Mouse (Mus musculus) adrenal gland, adult 2 months (tissue): Measurements from ENCODE around the gene Ptpn12. TPM values are rescaled to one million over a fixed set of nuclear protein-coding genes. Genes with fewer than 3 reads are reported as not detected.
A peak's percentile ranks its signal among the peaks of the same experiment; 100 is the strongest.

ENCODE experiments used
- DNase-seq: peaks from one replicate; pipeline ENCODE4 v3.0.0; 2021
- long read RNA-seq: library from polyadenylated mRNA; stranded (forward); transcript quantifications from one replicate; pipeline ENCODE4 v2.0.0, GENCODE M21; 2021
- polyA plus RNA-seq: library from polyadenylated mRNA; depleted of rRNA; stranded (reverse); fragments of >200 nt; gene quantifications from 2 replicates; pipeline ENCODE4 v1.2.3, GENCODE M21; 2012; rRNA removed
- total RNA-seq, 2 experiments: library from RNA; stranded (reverse); gene quantifications; 2 replicates each; pipeline ENCODE4 v1.2.3; 2021

The Ptpn12 gene
- total RNA-seq = 10 to 100 TPM; 47.4 to 54.4 TPM
- polyA plus RNA-seq = 20.2 and 21.6 TPM in 2 replicates
- long read RNA-seq, transcript Ptpn12-201 (18 exons, 3,280 nt) = major isoform, 5 of 14 reads
- long read RNA-seq, partial matches to known transcripts = 1 of 14 reads
- long read RNA-seq, other reads (novel, unspliced or antisense) = 8 of 14 reads

GRCm38 (mm10) chr5:21055820-21056531 is at the start of gene Ptpn12:
TSS of gene Ptpn12 (minus strand) at chr5:21055911.
- DNase-seq = peak; percentile 99

- no peak for DNase-seq
Observed at GRCm38 (mm10) chr5:21091179-21091578, 35.5 kb upstream of the Ptpn12 start.

GRCm38 (mm10) chr5:21057217-21057616 is 1.5 kb upstream of the Ptpn12 start:
- DNase-seq = no peak

DNA sequence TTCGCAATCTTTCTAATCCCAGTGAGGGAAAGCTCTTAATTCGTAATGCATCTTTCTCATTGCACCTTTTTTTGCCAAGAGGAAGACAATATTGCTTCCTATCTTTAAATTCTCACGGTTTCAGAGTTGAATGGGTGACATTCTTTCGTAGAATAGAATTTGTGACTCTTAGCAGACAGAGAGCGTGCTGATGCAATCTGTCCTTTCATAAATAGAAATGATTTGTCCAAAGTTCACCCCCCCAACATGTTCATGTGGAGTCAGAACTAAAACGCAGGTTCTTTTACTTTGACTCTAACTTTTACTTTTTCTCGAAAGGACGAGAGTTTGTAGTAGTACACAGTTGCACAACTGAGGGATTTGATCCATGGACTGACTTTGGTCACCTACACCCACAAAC is 884 bp upstream of the Ptpn12 start:
- no peak for DNase-seq

DNA sequence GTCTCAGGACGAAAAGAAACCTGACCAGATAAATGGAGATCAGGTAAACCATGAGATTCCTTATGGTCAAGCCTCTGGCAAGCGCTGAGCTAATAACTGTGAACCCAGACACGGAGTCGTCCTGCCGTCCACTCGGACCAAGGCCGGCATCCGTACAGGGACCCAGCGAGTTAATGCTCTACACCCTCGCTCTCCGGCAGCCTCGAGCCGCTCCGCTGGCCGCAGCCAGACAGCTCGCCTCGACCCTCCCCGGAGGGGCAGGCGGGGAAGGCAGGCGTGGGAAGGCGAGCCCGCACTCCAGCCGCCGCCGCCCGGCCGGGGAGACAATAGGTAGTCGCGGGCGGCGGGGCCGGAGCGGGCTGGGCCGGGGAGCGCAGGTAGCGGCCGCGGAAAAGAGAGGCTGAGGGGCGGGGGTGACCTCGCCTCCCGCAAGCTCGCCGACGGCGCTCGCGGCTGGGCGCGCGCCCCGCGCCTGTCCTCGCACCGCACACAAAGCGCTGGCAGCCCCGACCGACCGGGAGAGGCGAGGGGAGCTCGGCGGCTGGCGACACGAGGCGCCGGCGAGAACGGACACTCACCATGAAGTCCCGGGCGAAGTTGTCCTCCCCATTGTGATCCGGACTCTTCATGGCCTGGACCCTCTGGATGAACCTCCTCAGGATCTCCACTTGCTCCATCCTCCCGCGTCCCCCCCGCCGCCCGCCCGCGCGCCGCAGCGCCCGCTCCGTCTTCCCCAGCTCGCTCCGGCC is 466 bp downstream of the Ptpn12 start:
- peak; percentile 81 for DNase-seq

GRCm38 (mm10) chr5:21054472-21055070 is 1.1 kb downstream of the Ptpn12 start:
- peak; percentile 88 for DNase-seq

DNA sequence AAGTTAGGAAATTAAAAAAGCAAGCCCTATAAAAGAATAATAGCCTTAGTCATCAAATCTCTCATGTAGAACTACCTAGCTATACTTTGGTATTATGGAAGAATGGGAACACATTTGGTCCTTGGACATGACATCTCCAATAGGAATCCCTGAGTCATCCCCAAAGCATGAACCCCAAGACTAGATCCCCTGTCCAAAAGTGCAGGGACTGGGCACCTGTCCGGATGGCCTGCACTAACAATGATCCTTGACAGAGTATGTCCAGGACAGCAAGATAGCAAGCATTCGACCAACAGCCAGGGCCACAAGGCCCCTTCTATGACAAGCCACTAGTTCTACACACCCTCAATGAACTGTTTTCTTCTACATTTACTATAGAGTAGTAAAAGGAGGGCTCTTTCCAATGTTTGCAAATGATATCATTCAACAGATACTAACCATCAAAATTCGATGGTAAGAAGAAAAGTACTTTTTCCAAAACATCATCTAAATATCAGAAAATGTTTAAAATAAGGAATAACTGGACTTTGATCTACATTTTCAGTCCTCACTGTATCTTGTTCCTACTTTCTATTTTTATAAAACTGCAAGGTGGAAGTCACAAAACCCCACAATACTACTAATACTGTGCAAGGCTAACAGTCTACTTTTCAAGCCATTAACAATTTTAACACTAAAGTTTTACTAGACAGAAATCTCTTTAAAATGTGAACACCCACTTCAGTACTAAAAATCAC is 2.0 kb downstream of the Ptpn12 start:
- DNase-seq = peak; percentile 33

- DNase-seq = no peak
Observed at GRCm38 (mm10) chr5:21052521-21052920, 3.2 kb downstream of the Ptpn12 start.

DNA sequence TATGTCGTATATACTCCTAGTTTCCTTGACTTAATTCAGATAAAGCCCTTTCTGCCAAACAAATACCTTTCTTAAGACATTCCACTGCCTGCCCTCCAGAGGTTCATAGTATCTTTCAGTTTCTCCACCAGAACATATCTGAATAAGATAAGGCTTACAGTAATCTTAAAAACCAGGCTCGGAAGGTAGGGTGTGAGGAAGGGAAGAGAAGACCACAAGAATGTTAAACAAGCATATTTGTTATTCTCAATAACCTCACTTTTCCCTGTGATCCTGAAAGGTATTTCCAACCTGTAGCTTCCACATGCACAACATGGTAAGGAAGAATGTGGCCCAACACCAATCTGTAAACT is 5.0 kb downstream of the Ptpn12 start:
- DNase-seq = no peak

DNA sequence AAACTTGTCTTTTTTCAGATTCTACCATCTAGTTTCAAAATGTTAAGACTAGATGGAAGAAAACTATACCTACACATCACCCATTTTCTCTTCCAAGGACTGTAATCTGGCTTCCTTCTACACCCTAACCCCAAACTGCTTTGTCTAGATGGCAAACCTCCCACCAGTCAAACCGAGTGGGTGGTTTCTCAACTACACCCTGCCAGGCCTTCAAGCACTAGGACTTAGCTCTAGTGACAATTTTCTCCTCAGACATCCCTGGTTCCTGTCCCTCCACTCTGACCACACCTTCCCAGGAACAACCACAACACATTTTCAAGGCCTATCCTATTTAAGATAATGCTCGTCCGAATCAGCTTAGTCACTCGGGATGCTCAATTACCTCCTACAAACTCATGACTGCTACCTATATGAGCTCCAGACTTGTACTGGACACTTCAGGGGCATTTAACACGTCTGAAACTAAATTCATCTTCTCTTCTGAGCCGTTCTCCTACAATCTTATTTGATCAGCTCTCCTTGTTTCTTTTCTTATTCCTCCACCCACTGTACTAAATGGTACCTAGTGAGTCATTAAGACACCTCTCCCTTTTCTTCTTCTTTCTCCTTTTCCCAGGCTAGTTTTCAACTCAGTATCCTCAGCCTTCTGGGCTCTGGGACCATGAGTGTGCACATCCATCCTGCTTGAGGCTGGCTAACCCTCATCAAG is 5.5 kb downstream of the Ptpn12 start:
- no peak for DNase-seq

GRCm38 (mm10) chr5:21049006-21049405 is 6.7 kb downstream of the Ptpn12 start:
- no peak for DNase-seq

- no peak for DNase-seq
Observed at GRCm38 (mm10) chr5:21047114-21047513, 8.6 kb downstream of the Ptpn12 start.

GRCm38 (mm10) chr5:21046150-21047048 is 9.3 kb downstream of the Ptpn12 start:
- DNase-seq = no peak

DNA sequence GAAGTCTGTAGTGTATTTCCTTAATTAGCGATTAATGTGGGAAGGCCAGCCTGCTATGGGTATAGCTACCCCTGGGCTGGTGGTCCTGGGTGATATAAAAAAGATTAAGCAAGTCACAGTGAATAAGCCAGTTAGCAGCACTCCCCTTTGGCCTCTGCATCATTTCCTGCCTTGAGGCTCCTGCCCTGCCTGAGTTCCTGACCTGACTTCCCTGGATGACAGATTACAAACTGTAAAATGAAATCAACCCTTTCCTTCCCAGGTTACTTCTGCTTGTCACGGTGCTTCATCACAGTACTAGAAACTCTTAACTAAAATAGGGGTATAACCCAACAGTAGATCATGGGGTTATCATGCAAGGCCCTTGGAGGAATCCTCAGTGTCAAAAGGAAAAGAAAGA is 10.2 kb downstream of the Ptpn12 start:
- no peak for DNase-seq

DNA sequence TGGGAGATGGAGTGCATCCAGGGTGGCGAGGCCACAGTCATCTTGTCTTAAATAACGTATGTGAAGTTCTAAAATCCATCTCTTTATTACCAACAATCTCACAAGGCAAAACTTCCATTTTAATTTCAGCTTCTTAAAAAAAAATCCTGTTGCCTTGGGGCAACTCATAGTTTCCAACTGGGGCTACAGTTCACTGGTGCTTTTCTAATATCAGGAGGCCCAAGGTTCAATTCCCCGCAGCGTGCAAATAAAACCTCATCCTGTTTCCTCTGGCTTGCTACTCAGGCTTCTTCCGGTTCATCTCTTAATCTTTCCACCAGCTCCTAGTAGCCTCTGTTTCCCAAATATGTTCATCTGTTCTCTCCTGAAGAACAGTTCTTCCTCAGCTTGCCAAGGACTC is 17.6 kb downstream of the Ptpn12 start:
- no peak for DNase-seq

DNA sequence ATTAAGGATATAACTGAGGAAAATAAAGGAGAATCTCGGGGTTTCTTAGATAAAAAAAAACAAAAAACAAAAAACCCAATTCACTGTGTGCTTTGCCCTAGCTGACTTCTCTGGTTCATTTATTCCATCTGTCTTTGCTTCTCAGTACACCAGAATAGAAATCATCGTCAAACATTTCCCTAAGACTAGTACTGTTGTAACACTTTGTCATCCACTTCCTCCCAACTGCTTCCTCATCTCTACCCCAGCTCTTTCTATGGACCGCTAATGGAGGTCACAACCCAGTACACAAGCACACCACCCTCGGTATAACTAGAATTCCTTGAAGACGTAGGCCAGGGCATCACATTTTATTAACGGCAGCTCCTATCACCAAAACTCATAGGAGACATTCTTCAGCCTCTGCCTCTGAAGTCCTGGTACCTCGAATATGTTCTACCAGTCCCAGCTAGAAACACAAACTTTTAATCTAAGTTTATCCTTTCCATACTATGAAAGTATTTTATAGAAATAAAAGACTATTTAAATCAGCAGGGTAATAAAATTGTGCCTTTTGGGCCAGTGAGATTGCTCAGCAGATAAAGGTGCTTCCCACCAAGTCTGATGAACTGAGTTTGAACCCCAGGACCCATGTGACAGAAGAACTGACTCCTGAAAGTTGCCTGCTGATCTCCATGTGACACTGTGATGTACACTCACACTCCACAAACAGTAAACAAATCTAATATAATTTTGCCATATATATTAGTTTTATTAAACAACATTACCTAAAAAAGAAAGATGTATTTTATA is 19.8 kb downstream of the Ptpn12 start:
- no peak for DNase-seq

DNA sequence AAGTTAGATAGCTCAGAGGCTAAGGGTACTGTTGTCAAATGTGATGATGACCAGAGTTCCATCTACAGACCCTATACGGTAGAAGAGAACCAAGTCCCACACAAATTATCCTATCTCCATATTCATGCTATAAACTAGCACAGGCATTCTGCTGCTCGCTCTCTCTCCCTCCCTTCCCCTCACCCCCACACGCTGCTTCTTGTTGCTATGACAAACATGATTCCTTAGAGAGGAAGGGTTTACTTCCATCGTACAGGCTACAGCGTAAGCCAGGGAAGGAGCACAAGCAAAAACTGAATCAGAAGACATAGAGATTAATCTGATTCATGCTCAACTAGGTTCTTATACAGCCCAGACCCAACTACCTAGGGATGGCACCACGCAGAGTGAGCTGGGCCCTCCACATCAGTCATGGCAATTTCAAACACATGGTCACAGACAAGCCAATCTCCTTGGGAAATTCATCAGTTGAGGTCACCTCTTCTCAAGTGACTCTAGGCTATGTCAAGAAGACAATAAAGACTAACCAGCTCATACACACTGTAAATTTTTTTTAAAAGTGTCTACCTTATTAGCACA is 21.2 kb downstream of the Ptpn12 start:
- no peak for DNase-seq

GRCm38 (mm10) chr5:21033382-21034056 is 22.2 kb downstream of the Ptpn12 start:
- no peak for DNase-seq

DNA sequence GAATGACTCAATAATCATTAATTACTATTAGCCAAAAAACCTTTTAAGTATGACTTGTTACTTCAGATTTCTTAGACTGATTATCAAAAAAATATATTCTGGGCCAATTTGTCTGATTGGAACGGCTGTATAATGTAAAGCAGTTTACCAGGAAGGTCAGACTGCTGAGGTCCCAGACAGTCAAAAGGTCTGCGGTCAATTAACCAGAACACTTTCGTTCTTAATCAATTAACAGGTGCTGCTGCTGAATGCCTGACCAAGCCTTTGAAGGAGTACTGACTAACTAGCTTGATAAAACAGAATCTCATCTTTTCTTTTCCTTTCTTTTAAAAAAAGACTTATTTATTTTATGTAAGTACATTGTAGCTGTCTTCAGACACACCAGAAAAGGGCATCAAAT is 23.1 kb downstream of the Ptpn12 start:
- no peak for DNase-seq
